Mouse (Mus musculus) mouse embryonic stem cell (cell line): ENCODE results near the gene Ncmap.

Experiments
- in situ Hi-C, 2 experiments: fragments of 300-500 bp; cut with MboI; formaldehyde crosslinking; loops; 1 replicate in 1 of 2; 3 replicates in 1 of 2; pipeline ENCODE4 v1.14.3; 2019 to 2020; ENCODE audit warnings: low sequenced_read_pairs in 2 of 2, low pct_unique_long_range_greater_than_20kb in 1 of 2, mixed read lengths in 1 of 2; ENCODE audit not compliant: unreplicated experiment in 1 of 2

Ncmap gene

GRCm38 (mm10) chr4:135397991-135398390 lies at the start of gene Ncmap:
Ncmap (minus strand) TSS chr4:135398227.
- in situ Hi-C loops: no loop called here

- in situ Hi-C loops: loop anchor here in 1 of 2 experiments (5.0 kb wide), 1 partner anchor 40 kb away; no protein-coding TSS in a partner anchor
Measured at GRCm38 (mm10) chr4:135442473-135442872, 44.4 kb upstream of the Ncmap start.

- in situ Hi-C loops: loop anchor here in 1 of 2 experiments (5.0 kb wide), 1 partner anchor 42 kb away; no protein-coding TSS in a partner anchor
Measured at GRCm38 (mm10) chr4:135439904-135440522, 42.0 kb upstream of the Ncmap start.

GRCm38 (mm10) chr4:135439188-135439647 lies 41.2 kb upstream of the Ncmap start:
- in situ Hi-C loops: no loop called here

GRCm38 (mm10) chr4:135437924-135438323 lies 39.9 kb upstream of the Ncmap start:
- in situ Hi-C loops: no loop called here

- in situ Hi-C loops: no loop called here
Measured at GRCm38 (mm10) chr4:135436291-135436690, 38.3 kb upstream of the Ncmap start.

GRCm38 (mm10) chr4:135434395-135434789 lies 36.4 kb upstream of the Ncmap start:
- in situ Hi-C loops: no loop called here

GRCm38 (mm10) chr4:135433443-135434394 lies 35.7 kb upstream of the Ncmap start, which contains the start of gene Rcan3:
Rcan3 (minus strand) TSS chr4:135433853.
- in situ Hi-C loops: no loop called here

- in situ Hi-C loops: no loop called here
Measured at GRCm38 (mm10) chr4:135433086-135433442, 35.0 kb upstream of the Ncmap start.

GRCm38 (mm10) chr4:135429990-135430760 lies 32.1 kb upstream of the Ncmap start:
- in situ Hi-C loops: no loop called here

- in situ Hi-C loops: no loop called here
Measured at GRCm38 (mm10) chr4:135429383-135429782, 31.4 kb upstream of the Ncmap start.

- in situ Hi-C loops: no loop called here
Measured at GRCm38 (mm10) chr4:135426587-135426986, 28.6 kb upstream of the Ncmap start.

GRCm38 (mm10) chr4:135425625-135426024 lies 27.6 kb upstream of the Ncmap start:
- in situ Hi-C loops: no loop called here

- in situ Hi-C loops: no loop called here
Measured at GRCm38 (mm10) chr4:135420961-135421360, 22.9 kb upstream of the Ncmap start.

GRCm38 (mm10) chr4:135420416-135420815 lies 22.4 kb upstream of the Ncmap start:
- in situ Hi-C loops: no loop called here

- in situ Hi-C loops: no loop called here
Measured at GRCm38 (mm10) chr4:135419996-135420395, 22.0 kb upstream of the Ncmap start.

GRCm38 (mm10) chr4:135416367-135416766 lies 18.3 kb upstream of the Ncmap start:
- in situ Hi-C loops: no loop called here

GRCm38 (mm10) chr4:135413491-135413890 lies 15.5 kb upstream of the Ncmap start:
- in situ Hi-C loops: no loop called here

- in situ Hi-C loops: no loop called here
Measured at GRCm38 (mm10) chr4:135411633-135412032, 13.6 kb upstream of the Ncmap start.
